Mouse (Mus musculus): ENCODE data around the gene Zmynd8. TPM values are rescaled to one million over a fixed set of nuclear protein-coding genes. Genes with fewer than 3 reads are reported as not detected.
A peak's percentile ranks its signal among the peaks of the same experiment; 100 is the strongest.

Gene Zmynd8
- polyA plus RNA-seq, 1 experiment from 2014 or later, result 57.6 TPM

DNA sequence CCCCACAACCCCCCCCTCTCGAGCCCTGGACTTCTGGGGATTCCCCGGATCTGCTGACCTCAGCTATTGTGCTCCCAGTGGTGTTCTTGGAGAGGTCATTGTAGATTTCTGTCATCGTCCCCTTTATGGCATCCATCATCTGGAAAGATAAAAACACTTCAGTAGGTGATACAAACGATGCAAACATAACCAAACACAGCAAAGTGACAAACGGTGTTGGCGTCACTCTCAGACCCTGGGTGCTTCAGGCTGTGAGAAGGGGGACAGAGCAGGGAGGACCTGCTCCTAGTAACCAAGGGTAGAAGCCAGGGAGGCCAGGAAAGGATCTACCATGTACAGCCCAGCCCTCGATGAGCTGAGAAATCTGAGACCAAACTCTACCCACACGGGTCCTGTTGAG, 100.9 kb downstream of the Zmynd8 start:
- WGBS, result 61% methylated on average over 8 of the region's 8 CpGs
- Histone ChIP-seq H3K36me3 (ENCODE audit: control insufficient read depth, insufficient read depth, low read length) (peaks cover 48% of the 10 kb centered on the region), H3K27me3 (ENCODE audit: control insufficient read depth, insufficient read depth, low read length) (no peaks in the 10 kb centered on the region), H3K4me2 (replicated peaks; ENCODE audit: low read depth, low read length) (no peak overlapping the region), H3K4me3 (ENCODE audit: low read depth, low read length) (no peak overlapping the region), H3K9me3 (ENCODE audit: control insufficient read depth, low read depth, low read length) (no peaks in the 10 kb centered on the region), H3K27ac (ENCODE audit: low read length) (no peak overlapping the region), H3K9ac (replicated peaks; ENCODE audit: low read depth, low read length) (no peak overlapping the region), H3K4me1 (ENCODE audit: control insufficient read depth, insufficient read depth, low read length) (no peaks in the 10 kb centered on the region)
- ATAC-seq (ENCODE audit: insufficient number of reproducible peaks, insufficient read depth, low FRiP score, low read depth), result no peak

DNA sequence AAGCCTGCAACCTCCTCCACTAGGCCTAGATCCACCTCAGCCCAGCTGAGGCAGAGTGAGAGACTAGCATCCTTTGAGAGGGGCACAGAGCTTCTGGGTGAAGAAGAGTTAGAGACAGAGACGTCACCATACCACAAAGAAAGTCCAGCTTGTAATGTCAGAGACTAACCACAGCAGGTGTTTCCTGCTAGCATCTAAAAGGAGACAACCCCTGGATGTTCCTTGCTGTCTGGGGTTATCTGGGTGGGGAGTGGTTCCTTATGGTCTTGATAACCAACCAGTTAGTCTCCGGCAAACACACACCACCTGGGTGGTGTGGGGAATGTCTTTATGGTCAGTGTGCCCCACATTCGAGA, 105.6 kb downstream of the Zmynd8 start:
- Histone ChIP-seq H3K36me3 (ENCODE audit: control insufficient read depth, insufficient read depth, low read length) (peaks cover 56% of the 10 kb centered on the region), H3K27me3 (ENCODE audit: control insufficient read depth, insufficient read depth, low read length) (no peaks in the 10 kb centered on the region), H3K27ac (ENCODE audit: low read length) (no peak overlapping the region), H3K4me2 (replicated peaks; ENCODE audit: low read depth, low read length) (no peak overlapping the region), H3K4me3 (ENCODE audit: low read depth, low read length) (no peak overlapping the region), H3K9me3 (ENCODE audit: control insufficient read depth, low read depth, low read length) (no peaks in the 10 kb centered on the region), H3K9ac (replicated peaks; ENCODE audit: low read depth, low read length) (no peak overlapping the region), H3K4me1 (ENCODE audit: control insufficient read depth, insufficient read depth, low read length) (no peaks in the 10 kb centered on the region)
- no peak for ATAC-seq (ENCODE audit: insufficient number of reproducible peaks, insufficient read depth, low FRiP score, low read depth)
- 82% methylated on average over 3 of the region's 3 CpGs for WGBS

GRCm38 (mm10) chr2:165792431-165793282, 106.2 kb downstream of the Zmynd8 start:
- peaks cover 55% of the 10 kb centered on the region for H3K36me3 ChIP-seq (ENCODE audit: control insufficient read depth, insufficient read depth, low read length)
- no peak overlapping the region for H3K27ac ChIP-seq (ENCODE audit: low read length)
- no peaks in the 10 kb centered on the region for H3K9me3 ChIP-seq (ENCODE audit: control insufficient read depth, low read depth, low read length)
- no peak overlapping the region for H3K9ac ChIP-seq (replicated peaks; ENCODE audit: low read depth, low read length)
- no peak overlapping the region for H3K4me3 ChIP-seq (ENCODE audit: low read depth, low read length)
- H3K27me3 ChIP-seq (ENCODE audit: control insufficient read depth, insufficient read depth, low read length), result no peaks in the 10 kb centered on the region
- no peak overlapping the region for H3K4me2 ChIP-seq (replicated peaks; ENCODE audit: low read depth, low read length)
- 88% methylated on average over 25 of the region's 25 CpGs for WGBS
- ATAC-seq (ENCODE audit: insufficient number of reproducible peaks, insufficient read depth, low FRiP score, low read depth), result no peak
- H3K4me1 ChIP-seq (ENCODE audit: control insufficient read depth, insufficient read depth, low read length), result no peaks in the 10 kb centered on the region

DNA sequence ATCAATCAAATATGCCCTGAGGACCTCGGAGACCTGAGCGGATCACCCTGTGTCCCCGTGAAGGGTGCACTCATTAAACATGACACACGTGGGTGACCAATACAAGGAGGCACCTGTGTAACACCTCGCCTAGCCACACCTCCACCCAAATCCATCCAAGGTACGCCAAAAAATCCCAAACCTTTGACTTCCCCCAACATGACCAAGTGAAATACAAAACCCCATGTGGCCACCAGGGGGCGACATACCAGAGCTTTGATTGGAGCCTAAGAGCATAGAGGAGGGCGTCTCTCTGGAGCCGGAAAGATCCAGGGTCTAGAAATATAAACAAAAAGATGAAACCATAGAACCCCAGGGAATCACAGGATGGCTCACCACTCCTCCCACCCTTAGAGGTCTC, 107.2 kb downstream of the Zmynd8 start:
- no peak for ATAC-seq (ENCODE audit: insufficient number of reproducible peaks, insufficient read depth, low FRiP score, low read depth)
- Histone ChIP-seq H3K4me3 (ENCODE audit: low read depth, low read length) (no peak overlapping the region), H3K27ac (ENCODE audit: low read length) (no peak overlapping the region), H3K9me3 (ENCODE audit: control insufficient read depth, low read depth, low read length) (no peaks in the 10 kb centered on the region), H3K4me2 (replicated peaks; ENCODE audit: low read depth, low read length) (no peak overlapping the region), H3K9ac (replicated peaks; ENCODE audit: low read depth, low read length) (no peak overlapping the region), H3K36me3 (ENCODE audit: control insufficient read depth, insufficient read depth, low read length) (peaks cover 53% of the 10 kb centered on the region), H3K27me3 (ENCODE audit: control insufficient read depth, insufficient read depth, low read length) (no peaks in the 10 kb centered on the region), H3K4me1 (ENCODE audit: control insufficient read depth, insufficient read depth, low read length) (no peaks in the 10 kb centered on the region)
- WGBS, result 56% methylated on average over 9 of the region's 9 CpGs

- H3K9me3 ChIP-seq (ENCODE audit: control insufficient read depth, low read depth, low read length), result no peaks in the 10 kb centered on the region
- 36% methylated on average over 7 of the region's 7 CpGs for WGBS
- no peaks in the 10 kb centered on the region for H3K4me1 ChIP-seq (ENCODE audit: control insufficient read depth, insufficient read depth, low read length)
- ATAC-seq (ENCODE audit: insufficient number of reproducible peaks, insufficient read depth, low FRiP score, low read depth), result peak; percentile 39; the same call in 1 of the 2 replicates
- no peak overlapping the region for H3K9ac ChIP-seq (replicated peaks; ENCODE audit: low read depth, low read length)
- H3K4me3 ChIP-seq (ENCODE audit: low read depth, low read length), result no peak overlapping the region
- no peak overlapping the region for H3K27ac ChIP-seq (ENCODE audit: low read length)
- no peaks in the 10 kb centered on the region for H3K27me3 ChIP-seq (ENCODE audit: control insufficient read depth, insufficient read depth, low read length)
- H3K36me3 ChIP-seq (ENCODE audit: control insufficient read depth, insufficient read depth, low read length), result peaks cover 56% of the 10 kb centered on the region
- no peak overlapping the region for H3K4me2 ChIP-seq (replicated peaks; ENCODE audit: low read depth, low read length)
These were observed 107.8 kb downstream of the Zmynd8 start for GRCm38 (mm10) chr2:165791026-165791425.

DNA sequence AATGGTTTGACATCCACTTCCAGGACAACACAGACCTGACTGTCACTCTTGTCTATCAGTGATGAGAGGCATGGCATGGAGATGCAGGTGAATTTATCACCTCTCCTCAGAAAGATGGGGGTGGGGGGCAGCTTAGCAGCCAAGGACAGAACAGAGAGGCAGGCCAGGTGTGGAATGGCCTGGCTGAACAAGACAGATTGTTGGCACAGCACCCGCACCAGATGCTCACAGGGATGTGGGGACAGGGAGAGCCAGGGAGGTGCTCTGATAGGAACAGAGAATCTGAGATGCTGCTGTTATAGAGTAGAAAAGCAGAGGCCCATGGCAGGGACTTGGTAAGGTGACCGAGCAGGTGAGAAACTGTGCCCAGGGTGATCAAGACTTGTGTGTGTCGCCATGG, 109.1 kb downstream of the Zmynd8 start:
- H3K9me3 ChIP-seq (ENCODE audit: control insufficient read depth, low read depth, low read length), result no peaks in the 10 kb centered on the region
- no peak overlapping the region for H3K4me3 ChIP-seq (ENCODE audit: low read depth, low read length)
- H3K4me2 ChIP-seq (replicated peaks; ENCODE audit: low read depth, low read length), result no peak overlapping the region
- H3K36me3 ChIP-seq (ENCODE audit: control insufficient read depth, insufficient read depth, low read length), result peaks cover 64% of the 10 kb centered on the region
- no peaks in the 10 kb centered on the region for H3K4me1 ChIP-seq (ENCODE audit: control insufficient read depth, insufficient read depth, low read length)
- H3K27ac ChIP-seq (ENCODE audit: low read length), result no peak overlapping the region
- 88% methylated on average over 3 of the region's 3 CpGs for WGBS
- H3K27me3 ChIP-seq (ENCODE audit: control insufficient read depth, insufficient read depth, low read length), result no peaks in the 10 kb centered on the region
- ATAC-seq (ENCODE audit: insufficient number of reproducible peaks, insufficient read depth, low FRiP score, low read depth), result no peak
- no peak overlapping the region for H3K9ac ChIP-seq (replicated peaks; ENCODE audit: low read depth, low read length)

- Histone ChIP-seq H3K36me3 (ENCODE audit: control insufficient read depth, insufficient read depth, low read length) (peaks cover 67% of the 10 kb centered on the region), H3K9ac (replicated peaks; ENCODE audit: low read depth, low read length) (no peak overlapping the region), H3K27ac (ENCODE audit: low read length) (no peak overlapping the region), H3K4me1 (ENCODE audit: control insufficient read depth, insufficient read depth, low read length) (no peaks in the 10 kb centered on the region), H3K9me3 (ENCODE audit: control insufficient read depth, low read depth, low read length) (no peaks in the 10 kb centered on the region), H3K27me3 (ENCODE audit: control insufficient read depth, insufficient read depth, low read length) (no peaks in the 10 kb centered on the region), H3K4me2 (replicated peaks; ENCODE audit: low read depth, low read length) (no peak overlapping the region), H3K4me3 (ENCODE audit: low read depth, low read length) (no peak overlapping the region)
- WGBS, result 97% methylated on average over 9 of the region's 9 CpGs
- ATAC-seq (ENCODE audit: insufficient number of reproducible peaks, insufficient read depth, low FRiP score, low read depth), result no peak
These were observed 110.0 kb downstream of the Zmynd8 start for GRCm38 (mm10) chr2:165788796-165789195.

DNA sequence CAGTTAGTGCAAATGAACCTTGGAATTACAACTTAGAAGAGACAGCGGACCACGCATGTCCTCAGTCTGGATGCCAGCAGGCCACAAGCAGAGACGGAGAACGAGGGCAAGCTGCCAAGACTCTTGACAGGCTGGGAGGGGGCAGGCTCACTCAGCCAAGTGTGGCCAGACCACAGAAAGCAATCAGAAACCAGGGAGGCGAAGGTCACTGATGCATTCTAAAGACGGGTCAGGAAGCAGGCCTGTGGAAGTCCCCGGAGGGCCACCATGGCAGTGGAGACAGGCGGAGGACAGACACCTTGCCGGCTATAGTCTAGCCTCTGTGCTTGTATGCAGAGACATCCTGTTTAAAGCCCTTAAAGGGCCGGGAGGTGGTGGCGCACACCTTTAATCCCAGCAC, 110.8 kb downstream of the Zmynd8 start:
- WGBS, result 70% methylated on average over 11 of the region's 11 CpGs
- no peaks in the 10 kb centered on the region for H3K9me3 ChIP-seq (ENCODE audit: control insufficient read depth, low read depth, low read length)
- H3K27ac ChIP-seq (ENCODE audit: low read length), result no peak overlapping the region
- no peak overlapping the region for H3K9ac ChIP-seq (replicated peaks; ENCODE audit: low read depth, low read length)
- H3K27me3 ChIP-seq (ENCODE audit: control insufficient read depth, insufficient read depth, low read length), result no peaks in the 10 kb centered on the region
- no peak overlapping the region for H3K4me2 ChIP-seq (replicated peaks; ENCODE audit: low read depth, low read length)
- peaks cover 69% of the 10 kb centered on the region for H3K36me3 ChIP-seq (ENCODE audit: control insufficient read depth, insufficient read depth, low read length)
- no peaks in the 10 kb centered on the region for H3K4me1 ChIP-seq (ENCODE audit: control insufficient read depth, insufficient read depth, low read length)
- no peak for ATAC-seq (ENCODE audit: insufficient number of reproducible peaks, insufficient read depth, low FRiP score, low read depth)
- H3K4me3 ChIP-seq (ENCODE audit: low read depth, low read length), result no peak overlapping the region

DNA sequence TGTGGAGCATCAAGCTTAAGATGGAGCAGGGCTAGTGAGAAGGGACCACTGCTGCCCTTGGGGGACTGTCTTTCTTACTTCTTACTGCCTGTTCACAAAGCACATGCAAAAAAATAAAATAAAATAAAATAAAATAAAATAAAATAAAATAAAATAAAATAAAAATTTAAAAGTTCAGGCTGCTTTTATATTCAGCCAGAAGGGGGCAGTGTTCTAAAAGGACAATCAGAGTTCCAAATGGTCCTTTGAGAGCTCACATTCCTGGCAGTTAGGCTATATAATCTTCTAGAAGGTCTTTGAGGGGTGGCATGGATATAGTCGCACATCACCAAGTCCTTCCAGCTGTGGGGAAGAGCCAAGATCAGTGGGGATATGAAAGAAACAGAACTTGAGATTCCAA, 112.3 kb downstream of the Zmynd8 start:
- Histone ChIP-seq H3K36me3 (ENCODE audit: control insufficient read depth, insufficient read depth, low read length) (peaks cover 65% of the 10 kb centered on the region), H3K4me1 (ENCODE audit: control insufficient read depth, insufficient read depth, low read length) (no peaks in the 10 kb centered on the region), H3K9ac (replicated peaks; ENCODE audit: low read depth, low read length) (no peak overlapping the region), H3K4me3 (ENCODE audit: low read depth, low read length) (no peak overlapping the region), H3K27me3 (ENCODE audit: control insufficient read depth, insufficient read depth, low read length) (no peaks in the 10 kb centered on the region), H3K4me2 (replicated peaks; ENCODE audit: low read depth, low read length) (no peak overlapping the region), H3K27ac (ENCODE audit: low read length) (no peak overlapping the region), H3K9me3 (ENCODE audit: control insufficient read depth, low read depth, low read length) (no peaks in the 10 kb centered on the region)
- ATAC-seq (ENCODE audit: insufficient number of reproducible peaks, insufficient read depth, low FRiP score, low read depth), result no peak
- 88% methylated on average over 1 of the region's 1 CpGs for WGBS
